Mouse (Mus musculus) layer of hippocampus, adult 6 months (tissue): ENCODE results near the gene Smco3. TPM values are rescaled to one million over a fixed set of nuclear protein-coding genes. Genes with fewer than 3 reads are reported as not detected.

ENCODE experiments used
- long read RNA-seq, 2 experiments: library from polyadenylated mRNA; unstranded; transcript quantifications; one replicate each; pipeline ENCODE4 v2.0.0; 2019 to 2020
- microRNA-seq: library from miRNA; unstranded; fragments of <30 nt; microRNA quantifications from one replicate; pipeline ENCODE4 v1.2.0, GENCODE M21; 2020
- polyA plus RNA-seq: library from polyadenylated mRNA; unstranded; fragments of <200 nt; fragmentation: Nextera tagmentation; gene quantifications from 2 replicates; pipeline ENCODE4 v1.2.3, GENCODE M21; 2021

The Smco3 gene
- polyA plus RNA-seq: 8.7 and 9.6 TPM in 2 replicates
- long read RNA-seq, experiment 1, transcript Smco3-201 (2 exons, 2,056 nt): major isoform, 24 of 28 reads
- long read RNA-seq, experiment 1, partial matches to known transcripts: 2 of 28 reads
- long read RNA-seq, experiment 1, other reads (novel, unspliced or antisense): 1 of 28 reads
- long read RNA-seq, experiment 2, transcript Smco3-201 (2 exons, 2,056 nt): major isoform, 72 of 79 reads
- long read RNA-seq, experiment 2, partial matches to known transcripts: 1 of 79 reads
- long read RNA-seq, experiment 2, other reads (novel, unspliced or antisense): 6 of 79 reads

DNA sequence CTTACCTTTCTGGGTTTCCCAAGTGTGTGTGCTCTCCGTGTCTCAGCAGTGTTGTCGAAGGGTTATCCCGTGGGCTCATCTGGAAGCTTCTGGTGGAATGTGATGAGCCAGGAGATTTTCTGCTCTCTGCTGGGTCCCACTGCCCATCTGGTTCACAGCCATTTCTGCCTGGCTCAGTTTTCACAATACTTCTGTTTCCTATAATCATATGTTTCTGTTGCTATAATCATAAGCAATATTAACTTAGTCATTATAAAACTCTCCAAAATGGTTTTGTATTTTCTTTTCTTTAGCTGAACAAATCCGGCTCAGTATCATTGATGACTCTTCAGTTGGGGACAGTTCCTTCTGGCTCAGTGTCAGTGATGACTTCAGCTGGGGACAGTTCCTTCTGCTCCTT lies at the start of gene Smco3:
Smco3 (minus strand) TSS at position 101 of the 400 bp plus-strand sequence.

DNA sequence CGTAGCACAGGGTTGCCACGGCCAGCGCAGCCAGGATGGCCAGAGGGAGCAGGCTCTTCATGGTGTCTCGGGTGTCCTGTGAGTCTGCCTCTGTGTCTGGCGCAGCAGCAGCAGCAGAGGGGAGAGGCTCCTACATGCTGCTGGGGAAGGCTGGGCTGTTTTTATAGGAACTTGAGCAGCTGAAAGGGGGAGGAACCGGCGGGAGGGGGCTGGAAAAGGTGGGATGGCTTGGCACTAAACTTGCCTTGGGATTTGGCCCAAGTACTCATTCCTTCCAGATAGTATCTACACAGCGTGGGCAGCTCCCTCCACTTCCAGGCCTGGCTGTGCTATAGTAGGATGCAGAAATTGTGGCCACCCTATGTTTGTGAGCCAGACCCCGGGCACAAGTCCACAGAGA lies 40.4 kb upstream of the Smco3 start, which contains the start of gene Mgp:
Mgp (minus strand) TSS at position 154 of the 400 bp plus-strand sequence.

DNA sequence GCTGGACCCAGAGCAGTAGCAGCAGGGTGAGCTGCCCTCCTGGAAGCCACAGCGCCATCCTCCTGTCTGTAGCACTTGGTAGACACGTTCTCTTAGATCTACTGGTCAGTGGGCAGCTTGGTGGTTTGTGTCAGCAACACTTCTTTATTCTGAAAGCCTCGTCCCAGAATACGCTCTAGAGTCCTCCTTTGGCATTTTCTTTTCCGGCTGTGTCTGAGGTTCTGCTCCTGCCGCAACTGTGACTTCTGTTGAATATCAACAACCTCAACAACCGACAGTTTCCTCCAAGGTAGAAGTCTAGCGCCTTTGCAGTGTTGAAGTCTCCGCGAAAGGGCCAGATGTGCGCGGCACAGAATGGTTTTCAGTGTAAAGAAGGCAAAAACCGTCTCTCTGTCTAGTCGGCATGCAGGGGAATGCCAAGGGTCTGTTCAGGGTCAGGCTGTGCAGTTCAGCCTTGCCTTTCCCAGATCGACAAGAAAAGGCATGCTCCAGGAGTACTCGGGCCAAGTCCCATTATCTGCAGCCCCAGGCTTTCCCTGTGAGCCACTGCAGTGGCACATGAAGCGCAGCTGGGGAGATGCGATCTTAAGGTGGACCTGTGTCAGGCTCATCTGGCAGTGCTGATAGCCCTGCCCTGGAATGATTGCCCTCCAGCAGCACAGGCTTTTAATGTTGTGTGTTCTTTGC lies 22.1 kb upstream of the Smco3 start, which contains the start of gene Art4:
Art4 (minus strand) TSS at position 548 of the 687 bp plus-strand sequence.

DNA sequence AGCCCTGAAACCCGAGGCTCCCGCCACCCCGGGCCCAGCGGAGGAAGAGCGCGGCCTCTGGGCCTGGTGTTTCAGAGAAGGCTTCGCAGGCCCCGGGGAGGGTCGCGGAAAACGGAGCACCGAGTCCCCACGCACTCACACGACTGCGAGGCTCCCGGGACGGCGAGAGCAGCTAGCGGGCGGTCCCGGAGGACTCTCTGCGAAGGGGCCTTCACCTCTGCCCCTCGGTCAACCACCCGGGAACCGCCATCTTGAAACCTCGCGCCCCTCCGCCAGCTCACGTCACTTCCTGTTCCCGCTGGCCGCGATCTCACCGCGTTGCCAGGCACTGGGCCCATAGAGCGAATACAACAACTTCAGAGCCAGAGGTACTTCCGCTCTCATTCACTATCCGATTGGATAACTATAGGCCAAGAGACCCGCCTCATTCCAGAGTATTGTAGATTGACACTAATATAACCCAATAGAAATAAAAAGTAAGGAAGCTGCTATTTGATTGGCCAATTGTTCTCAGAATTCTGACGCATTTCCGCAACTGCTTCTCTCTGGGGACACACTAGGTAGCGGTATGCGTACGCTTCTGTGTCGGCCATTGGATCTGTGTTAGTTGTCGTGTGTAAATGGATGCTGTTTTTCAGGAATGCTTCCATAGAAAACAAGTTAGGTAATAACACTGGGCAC lies 7.2 kb downstream of the Smco3 start, which contains the start of gene Wbp11:
Wbp11 (minus strand) TSS at position 353 of the 681 bp plus-strand sequence.

DNA sequence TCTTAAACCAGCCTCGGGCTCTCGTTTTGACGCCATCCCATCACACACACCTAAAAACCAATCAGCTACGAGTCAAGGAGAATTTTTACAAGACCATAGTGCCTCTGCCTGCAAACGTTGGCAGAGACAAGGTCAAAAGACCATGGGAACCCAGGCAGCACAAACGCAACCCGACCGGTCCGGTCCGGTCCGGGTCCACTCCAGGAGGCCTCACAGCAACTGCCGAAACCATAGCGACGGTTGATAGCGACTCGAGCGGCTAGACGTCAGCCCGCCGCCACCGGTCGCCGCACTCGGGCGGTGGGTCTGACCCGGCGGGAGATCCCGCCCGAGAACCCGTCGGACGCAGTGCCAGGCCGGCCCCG lies 7.8 kb downstream of the Smco3 start, which contains the start of gene BC049715:
BC049715 (plus strand) TSS at position 111 of the 365 bp plus-strand sequence.

DNA sequence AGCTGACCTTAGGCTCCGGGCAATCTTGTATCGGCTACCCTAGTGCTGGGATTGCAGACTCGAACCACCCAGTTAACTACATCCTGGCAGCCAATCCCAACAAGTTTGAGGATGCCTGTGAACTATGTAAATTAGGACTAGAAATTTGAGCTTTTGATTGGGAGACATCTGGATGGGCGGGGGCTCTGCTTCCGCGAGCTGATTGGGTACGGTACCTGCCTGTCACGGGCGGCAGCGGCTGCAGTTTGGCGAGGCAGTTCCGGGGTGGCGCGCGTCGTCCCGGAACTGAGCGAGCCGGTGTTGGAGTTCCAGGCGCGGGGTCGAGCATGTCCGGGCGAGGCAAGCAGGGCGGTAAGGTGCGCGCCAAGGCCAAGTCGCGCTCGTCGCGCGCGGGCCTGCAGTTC lies 27.2 kb downstream of the Smco3 start, which contains the start of gene H2afj:
H2afj (plus strand) TSS at position 231 of the 404 bp plus-strand sequence.

DNA sequence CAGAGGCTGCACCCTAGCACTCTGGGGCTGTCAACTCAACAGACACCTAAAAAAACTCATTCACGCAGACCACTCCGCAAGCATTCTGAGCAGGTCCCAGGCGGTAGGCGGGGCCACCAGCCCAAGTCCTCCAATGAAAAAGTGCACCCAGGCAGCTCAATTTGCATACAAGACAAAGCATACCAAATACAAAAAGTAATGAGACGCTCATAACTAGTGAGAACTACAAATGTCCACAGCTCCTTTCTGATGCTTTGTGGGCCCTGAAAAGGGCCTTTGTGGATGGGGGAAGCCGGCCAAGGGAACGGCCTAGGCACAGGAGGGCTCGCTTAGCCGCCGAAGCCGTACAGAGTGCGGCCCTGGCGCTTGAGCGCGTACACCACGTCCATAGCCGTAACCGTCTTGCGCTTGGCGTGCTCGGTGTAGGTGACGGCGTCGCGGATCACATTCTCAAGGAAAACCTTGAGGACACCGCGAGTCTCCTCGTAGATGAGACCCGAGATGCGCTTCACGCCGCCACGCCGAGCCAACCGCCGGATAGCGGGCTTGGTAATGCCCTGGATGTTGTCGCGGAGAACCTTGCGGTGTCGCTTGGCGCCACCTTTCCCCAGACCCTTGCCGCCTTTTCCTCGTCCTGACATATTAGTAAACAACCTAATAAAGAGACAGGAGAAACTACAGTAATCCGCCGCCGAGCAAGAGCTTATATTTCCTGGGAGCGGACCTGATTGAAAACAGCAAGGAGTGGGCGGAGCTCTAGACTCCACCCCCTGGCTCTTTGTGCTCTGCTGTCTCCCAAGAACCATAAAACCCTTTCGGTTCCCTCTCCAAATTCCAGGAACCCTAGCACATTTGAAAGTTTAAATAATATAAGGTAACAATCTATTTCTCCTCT lies 31.3 kb downstream of the Smco3 start, which contains the start of gene Hist4h4:
Hist4h4 (minus strand) TSS at position 677 of the 895 bp plus-strand sequence.

DNA sequence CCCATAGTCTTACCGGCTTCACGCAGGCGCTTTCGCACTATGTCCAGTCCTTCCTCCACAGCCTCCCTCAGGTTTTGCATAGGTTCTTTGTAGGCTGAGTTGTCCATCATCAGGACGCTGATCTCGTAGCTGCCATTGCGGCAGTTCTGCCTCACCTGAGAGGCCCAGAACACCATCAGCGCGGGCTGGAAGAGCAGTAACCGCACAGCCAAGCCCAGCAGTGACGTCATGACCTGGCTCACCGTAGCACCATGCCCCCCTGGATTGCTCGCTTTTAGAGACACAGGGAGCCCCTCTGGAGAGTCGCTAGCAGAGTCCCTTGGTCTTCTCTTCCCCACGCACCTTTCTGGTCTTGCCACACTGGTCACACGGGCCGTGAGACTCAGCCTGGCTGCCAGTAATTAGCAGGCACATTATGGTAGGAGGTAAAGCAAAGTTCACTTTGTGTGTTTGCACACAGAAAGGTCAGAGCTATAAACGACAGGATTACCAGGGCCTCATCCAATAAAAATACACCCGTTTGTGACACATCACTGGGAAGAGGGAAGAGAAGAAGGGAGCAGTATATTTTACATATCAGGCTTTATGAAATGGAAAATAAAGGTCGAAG lies 53.8 kb downstream of the Smco3 start, which contains the start of gene Gucy2c:
Gucy2c (minus strand) TSS at position 389 of the 610 bp plus-strand sequence.

Small RNA genes lying within 50 kb of the gene (microRNA-seq; reads per million reads assigned to microRNA genes)
- not detected for gene Gm44364

Other genes starting within 250 kb of the Smco3 start
- 0.11 and 0.55 TPM in 2 replicates for gene Plbd1, start 173.5 kb downstream of the Smco3 start, polyA plus RNA-seq
- 0.04 and 0.05 TPM in 2 replicates for gene Gucy2c, start 53.7 kb downstream of the Smco3 start, polyA plus RNA-seq
- gene Hist4h4, start 31.0 kb downstream of the Smco3 start, polyA plus RNA-seq: 0.08 and 0.10 TPM in 2 replicates
- gene H2afj, start 27.2 kb downstream of the Smco3 start, polyA plus RNA-seq: 223 and 234 TPM in 2 replicates
- gene BC049715, start 7.8 kb downstream of the Smco3 start, polyA plus RNA-seq: 4.6 and 6.7 TPM in 2 replicates
- 40.5 and 46.6 TPM in 2 replicates for gene Wbp11, start 7.2 kb downstream of the Smco3 start, polyA plus RNA-seq
- not detected in 2 replicates for gene Art4, start 22.3 kb upstream of the Smco3 start, polyA plus RNA-seq
- 66.6 and 72.6 TPM in 2 replicates for gene Mgp, start 40.4 kb upstream of the Smco3 start, polyA plus RNA-seq
- 0.55 and 0.62 TPM in 2 replicates for gene Erp27, start 86.7 kb upstream of the Smco3 start, polyA plus RNA-seq
- 0.33 and 0.51 TPM in 2 replicates for gene Pde6h, start 88.4 kb upstream of the Smco3 start, polyA plus RNA-seq
- gene Arhgdib, start 106.4 kb upstream of the Smco3 start, polyA plus RNA-seq: 19.7 and 20.4 TPM in 2 replicates